Mouse (Mus musculus) midbrain, embryonic 15.5 days (tissue): ENCODE data around the gene Efnb2. TPM values are rescaled to one million over a fixed set of nuclear protein-coding genes. Genes with fewer than 3 reads are reported as not detected.

ENCODE experiments used
- ATAC-seq: fragments of 200-750 bp; cut with Nextera tagmentation; replicated peaks from 2 replicates; pipeline ENCODE4 v1.8.0; 2017; ENCODE audit warnings: moderate TSS enrichment
- H3K27ac ChIP-seq: fragments of 300-500 bp; sonication (generic); 2 replicates; pipeline ENCODE4 v1.5.1; 2015; ENCODE audit warnings: mild to moderate bottlenecking, inconsistent platforms
- H3K27me3 ChIP-seq: fragments of 300-500 bp; sonication (generic); replicated peaks from 2 replicates; pipeline ENCODE4 v1.6.1; 2015; ENCODE audit warnings: inconsistent platforms
- H3K36me3 ChIP-seq: fragments of 300-500 bp; sonication (generic); replicated peaks from 2 replicates; pipeline ENCODE4 v1.6.1; 2015; ENCODE audit warnings: inconsistent platforms
- H3K4me1 ChIP-seq: fragments of 300-500 bp; sonication (generic); 2 replicates; pipeline ENCODE4 v1.6.1; 2015; ENCODE audit warnings: inconsistent platforms
- H3K4me2 ChIP-seq: fragments of 300-500 bp; sonication (generic); 2 replicates; pipeline ENCODE4 v1.6.1; 2015; ENCODE audit warnings: inconsistent platforms, mild to moderate bottlenecking, moderate library complexity
- H3K4me3 ChIP-seq: fragments of 300-500 bp; sonication (generic); 2 replicates; pipeline ENCODE4 v1.5.1; 2015; ENCODE audit warnings: mild to moderate bottlenecking, inconsistent platforms
- H3K9ac ChIP-seq: fragments of 300-500 bp; sonication (generic); 2 replicates; pipeline ENCODE4 v1.6.1; 2015; ENCODE audit warnings: mild to moderate bottlenecking, inconsistent platforms
- H3K9me3 ChIP-seq: fragments of 300-500 bp; sonication (generic); 2 replicates; pipeline ENCODE4 v1.6.1; 2016; ENCODE audit warnings: inconsistent platforms
- WGBS: fragments of 180-500 bp; shearing (Covaris S2); methylation state at CpG from one replicate; pipeline ENCODE4 v1.1.7; 2015; ENCODE audit warnings: mixed read lengths; 5-methylcytosine and 5-hydroxymethylcytosine counted together
- polyA plus RNA-seq: library from polyadenylated mRNA; unstranded; fragments of >200 nt; fragmentation: Nextera tagmentation; extraction: Ambion mirVana; gene quantifications from 2 replicates; pipeline ENCODE4 v1.2.1, GENCODE M21; 2015

Gene Efnb2
- polyA plus RNA-seq, result 14.1 and 14.8 TPM in 2 replicates

GRCm38 (mm10) chr8:8661103-8661758 is at the start of gene Efnb2:
Gene Efnb2, minus strand, starts transcription at chr8:8661242.
- H3K4me1 ChIP-seq, result peaks cover 29% of the 10 kb centered on the region
- H3K9ac ChIP-seq, result peak within 1 kb of the TSS; percentile 72
- peak within 1 kb of the TSS; percentile 68 for H3K4me3 ChIP-seq
- peak within 1 kb of the TSS; percentile 88 for H3K27ac ChIP-seq
- ATAC-seq, result peak; percentile 95
- H3K4me2 ChIP-seq, result peak within 1 kb of the TSS; percentile 86
- H3K9me3 ChIP-seq, result no peaks in the 10 kb centered on the region
- no peaks in the 10 kb centered on the region for H3K27me3 ChIP-seq
- under 1% methylated on average over 70 of the region's 70 CpGs for WGBS
- no peaks in the 10 kb centered on the region for H3K36me3 ChIP-seq

GRCm38 (mm10) chr8:8704813-8705212 is 43.8 kb upstream of the Efnb2 start:
- no peaks in the 10 kb centered on the region for H3K27me3 ChIP-seq
- WGBS, result 81% methylated on average over 9 of the region's 9 CpGs

GRCm38 (mm10) chr8:8703668-8704067 is 42.6 kb upstream of the Efnb2 start:
- Histone ChIP-seq H3K4me1 (no peaks in the 10 kb centered on the region), H3K4me3 (no peak overlapping the region), H3K27me3 (no peaks in the 10 kb centered on the region), H3K36me3 (no peaks in the 10 kb centered on the region), H3K9me3 (no peaks in the 10 kb centered on the region), H3K9ac (no peak overlapping the region), H3K4me2 (no peak overlapping the region), H3K27ac (no peak overlapping the region)
- ATAC-seq, result no peak
- WGBS, result 77% methylated on average over 2 of the region's 2 CpGs

More at GRCm38 (mm10) chr8:8704813-8705212, 43.8 kb upstream of the Efnb2 start:
- H3K9ac ChIP-seq, result no peak overlapping the region
- no peak for ATAC-seq
- no peak overlapping the region for H3K27ac ChIP-seq
- no peaks in the 10 kb centered on the region for H3K4me1 ChIP-seq
- H3K9me3 ChIP-seq, result no peaks in the 10 kb centered on the region
- H3K36me3 ChIP-seq, result no peaks in the 10 kb centered on the region
- H3K4me3 ChIP-seq, result no peak overlapping the region
- no peak overlapping the region for H3K4me2 ChIP-seq

GRCm38 (mm10) chr8:8700821-8701220 is 39.8 kb upstream of the Efnb2 start:
- Histone ChIP-seq H3K27ac (no peak overlapping the region), H3K4me3 (no peak overlapping the region), H3K9ac (no peak overlapping the region), H3K27me3 (no peaks in the 10 kb centered on the region), H3K4me1 (no peaks in the 10 kb centered on the region), H3K36me3 (no peaks in the 10 kb centered on the region), H3K4me2 (no peak overlapping the region), H3K9me3 (no peaks in the 10 kb centered on the region)
- 91% methylated on average over 10 of the region's 10 CpGs for WGBS
- no peak for ATAC-seq

- Histone ChIP-seq H3K4me3 (no peak overlapping the region), H3K27ac (no peak overlapping the region), H3K9me3 (no peaks in the 10 kb centered on the region), H3K36me3 (no peaks in the 10 kb centered on the region), H3K9ac (no peak overlapping the region), H3K4me1 (no peaks in the 10 kb centered on the region), H3K27me3 (no peaks in the 10 kb centered on the region), H3K4me2 (no peak overlapping the region)
- whole genome bisulfite sequencing, result 85% methylated on average over 4 of the region's 4 CpGs
- ATAC-seq, result no peak
These were observed 39.2 kb upstream of the Efnb2 start for GRCm38 (mm10) chr8:8700229-8700628.

- no peaks in the 10 kb centered on the region for H3K36me3 ChIP-seq
- H3K27me3 ChIP-seq, result no peaks in the 10 kb centered on the region
- peak within 1 kb of the TSS; percentile 66 for H3K4me2 ChIP-seq
- peak; percentile 97 for ATAC-seq
- no peaks in the 10 kb centered on the region for H3K9me3 ChIP-seq
- H3K9ac ChIP-seq, result peak within 1 kb of the TSS; percentile 99
- WGBS, result under 1% methylated on average over 70 of the region's 81 CpGs
- peak within 1 kb of the TSS; percentile 87 for H3K4me3 ChIP-seq
- H3K4me1 ChIP-seq, result peaks cover 41% of the 10 kb centered on the region
- H3K27ac ChIP-seq, result peak within 1 kb of the TSS; percentile 97
These were observed 29.4 kb upstream of the Efnb2 start, which contains the start of gene Arglu1 for GRCm38 (mm10) chr8:8690146-8691092. Gene Arglu1, minus strand, starts transcription at chr8:8690521.

GRCm38 (mm10) chr8:8689454-8690145 is 28.6 kb upstream of the Efnb2 start:
- H3K27ac ChIP-seq, result peak overlapping the region; percentile 97
- H3K4me3 ChIP-seq, result peak overlapping the region; percentile 87
- under 1% methylated on average over 53 of the region's 68 CpGs for WGBS
- no peaks in the 10 kb centered on the region for H3K27me3 ChIP-seq
- ATAC-seq, result peak; percentile 80
- H3K9ac ChIP-seq, result peak overlapping the region; percentile 99
- H3K9me3 ChIP-seq, result no peaks in the 10 kb centered on the region
- H3K36me3 ChIP-seq, result no peaks in the 10 kb centered on the region
- H3K4me2 ChIP-seq, result peak overlapping the region; percentile 66
- H3K4me1 ChIP-seq, result peaks cover 43% of the 10 kb centered on the region

- Histone ChIP-seq H3K4me1 (peaks cover 43% of the 10 kb centered on the region), H3K27me3 (no peaks in the 10 kb centered on the region), H3K36me3 (no peaks in the 10 kb centered on the region), H3K27ac (no peak overlapping the region), H3K4me3 (peak overlapping the region; percentile 87), H3K9me3 (no peaks in the 10 kb centered on the region), H3K9ac (peak overlapping the region; percentile 99), H3K4me2 (peak overlapping the region; percentile 66)
- ATAC-seq, result no peak
- WGBS, result 8% methylated on average over 9 of the region's 9 CpGs
These were observed 27.9 kb upstream of the Efnb2 start for GRCm38 (mm10) chr8:8688823-8689453.

GRCm38 (mm10) chr8:8685517-8685916 is 24.5 kb upstream of the Efnb2 start:
- 89% methylated on average over 2 of the region's 2 CpGs for WGBS
- Histone ChIP-seq H3K27me3 (no peaks in the 10 kb centered on the region), H3K4me1 (peaks cover 40% of the 10 kb centered on the region), H3K27ac (no peak overlapping the region), H3K9me3 (no peaks in the 10 kb centered on the region), H3K4me3 (no peak overlapping the region), H3K4me2 (no peak overlapping the region), H3K36me3 (peaks cover 8% of the 10 kb centered on the region), H3K9ac (no peak overlapping the region)
- no peak for ATAC-seq

- H3K27me3 ChIP-seq, result no peaks in the 10 kb centered on the region
- no peak overlapping the region for H3K4me2 ChIP-seq
- no peak overlapping the region for H3K4me3 ChIP-seq
- no peaks in the 10 kb centered on the region for H3K9me3 ChIP-seq
- H3K27ac ChIP-seq, result no peak overlapping the region
- peaks cover 22% of the 10 kb centered on the region for H3K4me1 ChIP-seq
- ATAC-seq, result no peak
- WGBS, result 94% methylated on average over 3 of the region's 3 CpGs
- no peak overlapping the region for H3K9ac ChIP-seq
- peaks cover 13% of the 10 kb centered on the region for H3K36me3 ChIP-seq
These were observed 21.7 kb upstream of the Efnb2 start for GRCm38 (mm10) chr8:8682697-8683096.

- Histone ChIP-seq H3K27ac (no peak overlapping the region), H3K4me3 (no peak overlapping the region), H3K9me3 (no peaks in the 10 kb centered on the region), H3K4me2 (no peak overlapping the region), H3K36me3 (peaks cover 18% of the 10 kb centered on the region), H3K4me1 (no peaks in the 10 kb centered on the region), H3K9ac (no peak overlapping the region), H3K27me3 (no peaks in the 10 kb centered on the region)
- no peak for ATAC-seq
- 90% methylated on average over 3 of the region's 3 CpGs for WGBS
These were observed 17.2 kb upstream of the Efnb2 start for GRCm38 (mm10) chr8:8678236-8678635.
